Mouse (Mus musculus) layer of hippocampus, adult 8-10 months (tissue): ENCODE measurements at regions not wholly inside any gene's neighbourhood (a gene's known extent, or its start where the extent isn't known, plus 50 kb on each side); places are given as distances from the start of the nearest gene placed in this dataset.
A peak's percentile ranks its signal among the peaks of the same experiment; 100 is the strongest.
"Not testable (repeated sequence)": the region's sequence is repeated elsewhere in the genome, so short reads cannot be mapped to it uniquely, and the experiment has no call there.

Experiments used
- DNase-seq, 2 experiments: peaks; one replicate each; pipeline ENCODE4 v3.0.0; 2022; ENCODE audit warnings: low spot score in 2 of 2

DNA sequence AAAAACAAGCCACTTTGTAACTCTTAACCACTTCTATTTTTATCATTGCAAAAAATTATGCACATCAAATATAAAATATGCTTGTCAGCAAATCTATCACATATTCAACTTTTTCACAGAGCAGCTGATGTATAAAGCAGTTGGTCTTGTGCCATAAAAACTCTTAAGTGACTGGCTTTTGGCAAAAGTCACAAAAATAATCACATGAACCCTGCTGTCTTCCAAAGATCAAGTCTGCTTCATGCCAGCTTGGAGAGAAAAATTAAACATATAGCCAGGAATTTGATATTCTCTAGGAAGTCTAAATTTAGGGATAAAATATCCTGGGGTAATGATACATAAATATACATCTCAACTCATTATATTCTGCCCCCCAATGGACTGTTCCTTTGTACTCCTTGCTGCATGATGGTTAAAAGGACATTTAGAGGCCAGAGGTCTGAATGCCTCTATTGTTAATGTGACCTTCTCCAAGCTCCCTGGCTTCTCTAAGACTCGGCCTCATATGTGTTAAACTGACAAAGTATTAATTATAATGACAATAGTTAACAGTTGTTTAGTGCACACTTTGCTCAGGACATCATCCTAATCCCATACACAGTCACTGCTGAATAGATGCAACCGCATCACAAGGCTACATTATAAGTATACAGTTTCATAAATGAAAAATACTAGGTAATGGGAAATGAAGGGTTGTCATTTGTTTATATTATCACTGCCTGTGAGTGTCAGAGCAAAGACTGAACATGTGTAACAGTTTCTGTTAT lies 422.9 kb upstream of the Hs3st1 start:
- no peak for DNase-seq

- no peak for DNase-seq
Measured at GRCm38 (mm10) chr5:40136740-40137285, 381.5 kb upstream of the Hs3st1 start.

- no peak for DNase-seq
Measured at GRCm38 (mm10) chr5:40124337-40124736, 369.1 kb upstream of the Hs3st1 start.

GRCm38 (mm10) chr5:40116849-40117248 lies 361.6 kb upstream of the Hs3st1 start:
- no peak for DNase-seq

DNA sequence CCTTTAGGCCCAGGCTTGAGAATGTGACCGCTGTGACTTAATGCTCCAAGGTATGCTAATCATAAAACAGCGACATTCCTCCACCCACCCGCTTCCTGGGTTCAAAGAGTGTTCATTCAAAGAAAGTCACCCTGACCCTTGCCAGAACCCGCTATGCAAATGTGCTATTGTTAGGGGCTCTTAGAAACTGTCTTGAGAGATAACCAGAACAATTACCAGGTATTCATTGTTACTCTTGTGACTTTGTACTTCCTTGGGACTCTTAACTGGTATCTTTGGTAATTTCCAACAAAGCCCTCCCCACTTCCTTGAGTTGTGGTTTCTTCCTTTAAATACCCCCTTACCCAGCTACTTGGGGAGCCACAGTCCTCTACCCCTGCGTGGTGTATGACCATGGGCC lies 334.3 kb upstream of the Hs3st1 start:
- DNase-seq = not testable (repeated sequence)

DNA sequence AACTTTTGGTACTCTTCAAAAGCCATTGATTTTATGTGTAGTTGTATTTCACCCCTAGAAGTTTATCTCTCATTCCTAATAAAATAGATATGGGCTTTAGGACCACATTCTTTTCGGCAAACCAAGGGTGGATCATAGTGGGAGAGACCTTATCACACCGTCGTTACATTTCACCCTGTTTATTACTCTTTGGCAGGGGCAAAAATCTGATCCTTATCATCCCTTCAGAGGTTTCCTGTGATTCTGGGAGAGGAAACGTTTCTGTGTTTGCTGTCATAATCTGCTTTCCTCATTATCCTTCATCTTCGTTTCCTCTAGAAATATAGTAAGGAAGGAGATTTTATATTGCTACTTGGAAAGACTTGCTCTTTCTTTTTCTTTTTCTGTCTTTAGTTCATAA lies 290.0 kb upstream of the Hs3st1 start:
- no peak for DNase-seq

- DNase-seq = no peak
Measured at GRCm38 (mm10) chr5:40034452-40034851, 279.2 kb upstream of the Hs3st1 start.

- DNase-seq = no peak
Measured at GRCm38 (mm10) chr5:40033686-40034085, 278.4 kb upstream of the Hs3st1 start.

DNA sequence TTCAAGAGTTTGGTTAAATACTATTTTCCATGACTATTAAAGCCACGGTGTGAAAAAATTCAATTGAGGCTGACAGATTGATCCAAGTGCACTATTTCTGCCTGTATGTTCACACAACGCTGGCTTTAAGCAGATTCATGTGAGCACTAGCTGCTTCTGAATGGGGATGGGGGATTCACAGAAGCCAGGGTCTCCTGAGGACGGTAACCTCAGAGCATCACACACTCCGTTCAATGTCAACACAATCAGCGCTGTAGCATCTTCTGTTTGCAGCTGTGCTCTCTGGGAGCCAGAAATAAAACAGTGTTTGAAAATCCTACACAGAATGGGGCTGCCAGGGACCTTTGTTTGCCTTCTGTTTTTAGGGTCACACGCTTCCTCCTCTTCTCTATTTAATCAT lies 275.0 kb upstream of the Hs3st1 start:
- DNase-seq = no peak

- no peak for DNase-seq
Measured at GRCm38 (mm10) chr5:40015946-40016345, 260.7 kb upstream of the Hs3st1 start.

DNA sequence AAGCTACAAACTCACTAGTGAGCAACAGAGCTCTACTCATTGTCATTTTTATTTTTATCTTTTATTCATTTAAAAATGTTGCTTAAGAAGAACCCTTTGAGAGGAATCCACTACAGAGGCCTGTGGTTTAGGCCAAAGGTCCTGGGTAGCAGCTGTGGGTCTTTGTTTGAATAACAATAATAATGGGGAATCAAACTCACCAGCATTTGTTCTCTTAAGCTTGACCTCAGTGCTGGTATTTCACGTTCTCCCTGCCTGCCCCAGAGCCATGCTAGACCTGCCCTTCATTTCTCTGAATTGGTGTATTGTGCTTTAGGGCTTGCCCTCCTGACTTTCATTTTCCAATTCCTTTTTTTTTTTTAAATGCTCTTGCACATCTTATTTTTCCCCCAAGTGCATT lies 232.8 kb upstream of the Hs3st1 start:
- DNase-seq = no peak

DNA sequence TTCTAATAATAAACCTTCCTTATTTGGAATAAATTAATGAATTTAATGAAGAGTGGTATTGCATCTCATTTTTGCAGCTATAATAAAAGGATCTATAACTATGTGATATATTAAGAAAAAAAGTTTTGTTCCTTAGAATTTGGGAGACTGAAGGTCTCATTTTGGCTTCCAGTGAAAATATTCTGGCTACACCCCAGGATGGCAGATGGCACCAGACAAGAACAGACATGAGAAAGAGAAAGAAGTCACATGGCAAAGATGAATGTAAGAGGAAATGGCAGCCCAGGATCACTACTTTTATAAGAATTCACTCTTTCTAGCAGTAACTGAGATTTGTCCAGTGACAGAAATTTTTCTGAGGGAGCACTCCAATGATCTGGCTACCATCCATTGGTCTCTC lies 209.1 kb upstream of the Hs3st1 start:
- peak in 1 of 2 experiments; percentile 5 for DNase-seq

DNA sequence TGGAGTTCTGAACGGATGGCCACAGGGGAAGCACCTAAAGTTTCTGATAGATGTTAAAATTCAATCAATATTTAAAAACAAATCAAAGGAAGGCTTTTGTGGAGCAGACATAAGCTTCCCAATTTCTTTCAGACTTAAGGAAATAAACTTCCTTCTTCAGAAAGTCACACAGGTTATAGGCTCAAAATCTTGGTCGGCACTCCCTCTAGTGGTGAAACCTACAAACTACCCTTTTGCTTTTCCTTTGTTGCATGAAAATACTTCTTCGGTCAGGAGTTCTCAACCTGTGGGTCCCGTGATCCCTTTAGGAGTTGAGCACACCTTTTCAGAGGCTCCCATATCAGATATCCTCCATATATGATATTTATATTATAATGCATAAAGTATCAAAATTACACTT lies 205.7 kb upstream of the Hs3st1 start:
- peak in 1 of 2 experiments; percentile 9 for DNase-seq

DNA sequence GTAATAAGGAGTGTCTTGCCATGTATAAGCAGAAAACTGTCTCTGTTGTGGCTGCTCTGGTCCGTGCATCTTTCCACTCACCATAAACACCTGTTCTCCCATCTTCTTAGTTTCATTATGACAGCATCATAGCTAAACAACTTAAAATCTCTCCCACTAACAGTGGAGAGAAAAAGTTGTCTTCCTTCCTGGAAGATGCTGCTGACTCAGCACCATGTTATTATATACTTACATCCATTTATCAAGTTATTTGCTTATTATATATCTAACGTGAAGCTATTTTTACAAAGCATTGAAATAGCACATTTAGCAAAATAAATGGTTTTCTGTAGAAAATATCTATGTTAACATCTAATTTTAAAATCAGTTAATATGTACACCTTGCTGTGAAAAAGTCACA lies 180.3 kb upstream of the Hs3st1 start:
- DNase-seq = no peak

GRCm38 (mm10) chr5:39931890-39932289 lies 176.6 kb upstream of the Hs3st1 start:
- DNase-seq = no peak

- no peak for DNase-seq
Measured at GRCm38 (mm10) chr5:39909369-39909768, 154.1 kb upstream of the Hs3st1 start.

- DNase-seq = no peak
Measured at GRCm38 (mm10) chr5:39871723-39872085, 116.4 kb upstream of the Hs3st1 start.

- no peak for DNase-seq
Measured at GRCm38 (mm10) chr5:39870835-39871722, 115.8 kb upstream of the Hs3st1 start.

- no peak for DNase-seq
Measured at GRCm38 (mm10) chr5:39857192-39857591, 101.9 kb upstream of the Hs3st1 start.

GRCm38 (mm10) chr5:39856616-39857156 lies 101.4 kb upstream of the Hs3st1 start:
- no peak for DNase-seq

- DNase-seq = no peak
Measured at GRCm38 (mm10) chr5:39855685-39856615, 100.7 kb upstream of the Hs3st1 start.
